Mouse (Mus musculus) heart, adult 2 months (tissue): Measurements from ENCODE around the gene Stxbp6.

Source experiments
- CTCF ChIP-seq: fragments of 200-600 bp; IDR thresholded peaks from 2 replicates; pipeline ENCODE4 v1.8.1; 2022; ENCODE audit warnings: antibody characterized with exemption, mild to moderate bottlenecking, moderate library complexity
- EP300 ChIP-seq: fragments of 200-500 bp; IDR thresholded peaks from 2 replicates; pipeline ENCODE4 v1.6.1; 2011; ENCODE audit warnings: low read depth, low read length, control low read depth; ENCODE audit not compliant: insufficient read depth
- POLR2A ChIP-seq: fragments of 200-500 bp; IDR thresholded peaks from 2 replicates; pipeline ENCODE4 v1.6.1; 2011; ENCODE audit warnings: mild to moderate bottlenecking, low read depth, low read length, control low read depth; ENCODE audit not compliant: insufficient read depth

DNA sequence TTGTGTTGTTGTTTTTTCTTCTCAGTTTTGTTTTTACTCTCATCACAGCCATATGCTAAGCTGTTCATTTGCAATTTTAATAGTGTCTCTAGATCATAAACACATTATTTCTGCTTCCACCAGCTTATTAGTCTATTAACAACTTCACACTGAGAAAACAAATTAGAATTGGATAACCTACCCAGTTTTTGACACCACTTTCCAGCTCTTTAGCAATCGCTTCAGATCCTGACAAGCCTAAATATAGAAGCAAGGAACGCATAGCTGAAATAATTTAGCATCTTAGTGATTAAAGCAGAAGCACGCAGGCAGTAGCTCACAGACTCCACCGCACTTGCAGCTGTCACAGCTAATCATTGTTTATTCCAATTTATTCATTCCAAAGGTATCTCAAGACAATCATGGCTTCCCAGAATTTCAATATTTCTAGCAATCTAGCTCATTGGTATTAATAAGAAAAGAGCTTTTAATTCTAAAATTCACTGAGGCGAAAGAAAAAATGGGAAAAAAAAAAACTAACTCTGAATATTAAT lies 95.1 kb downstream of the Stxbp6 start:
- TF ChIP-seq CTCF (no peak), EP300 (no peak), POLR2A (no peak)
